ENCODE assay signal across 15 mouse cellular contexts in the genomic region with DNA sequence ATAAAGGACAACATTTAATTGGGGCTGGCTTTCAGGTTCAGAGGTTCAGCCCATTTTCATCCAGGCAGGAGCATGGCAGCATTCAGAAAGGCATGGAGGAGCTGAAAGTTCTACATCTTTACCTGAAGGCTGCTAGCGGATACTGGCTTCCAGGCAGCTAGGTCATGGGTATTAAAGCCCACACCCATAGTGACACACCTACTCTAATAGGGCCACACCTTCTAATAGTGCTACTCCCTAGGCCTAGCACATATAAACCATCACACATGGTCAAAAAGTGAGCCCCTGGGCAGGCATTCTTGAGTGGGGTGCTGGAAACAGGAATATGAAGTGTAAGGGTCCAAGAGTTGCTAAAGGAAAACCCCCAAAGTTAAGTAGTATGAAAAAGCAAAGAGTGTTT.
"Had no signal": no experiment of that assay in that cellular context is flagged by ENCODE, and none has a peak within 500 bp of the region (broad histone marks: within the 10 kb centered on the region; RNA-seq: fewer than 3 reads in every experiment).

No protein-coding gene starts in this region.

- H3K9ac ChIP-seq: neural tube, embryonic 13.5 days; neural tube, embryonic 15.5 days; stomach, embryonic 15.5 days had no signal

- H3K4me3 ChIP-seq: neural tube, embryonic 13.5 days; neural tube, embryonic 15.5 days; stomach, embryonic 15.5 days had no signal

- H3K27ac ChIP-seq: neural tube, embryonic 13.5 days; neural tube, embryonic 15.5 days; stomach, embryonic 15.5 days; stomach, postnatal 0 days had no signal

- H3K4me2 ChIP-seq: neural tube, embryonic 13.5 days; neural tube, embryonic 15.5 days; stomach, embryonic 15.5 days had no signal

- H3K27me3 ChIP-seq: neural tube, embryonic 13.5 days; neural tube, embryonic 15.5 days; stomach, embryonic 15.5 days had no signal

- H3K9me3 ChIP-seq: neural tube, embryonic 13.5 days; neural tube, embryonic 15.5 days; stomach, embryonic 15.5 days had no signal

- DNase-seq: retina, postnatal 1 day; right cerebral cortex, adult 18-20 months; right cerebral cortex, postnatal 25 days; right cerebral cortex, postnatal 4 days; spleen, adult 18-20 months; thymus, adult 18-20 months; thymus, adult 2 months; thymus, postnatal 14 days; thymus, postnatal 25 days; thymus, postnatal 36 days; thymus, postnatal 4 days had no signal

- H3K36me3 ChIP-seq: neural tube, embryonic 13.5 days; neural tube, embryonic 15.5 days; stomach, embryonic 15.5 days had no signal
